Mouse (Mus musculus) midbrain, embryonic 13.5 days (tissue): ENCODE measurements around the gene Prkd1. TPM values are rescaled to one million over a fixed set of nuclear protein-coding genes. Genes with fewer than 3 reads are reported as not detected.
"Not testable (repeated sequence)": the region's sequence is repeated elsewhere in the genome, so short reads cannot be mapped to it uniquely, and the experiment has no call there.

Experiments used
- ATAC-seq: fragments of 200-750 bp; cut with Nextera tagmentation; 2 replicates; pipeline ENCODE4 v1.8.0; 2017; ENCODE audit warnings: mild to moderate bottlenecking, moderate TSS enrichment, moderate library complexity
- H3K27ac ChIP-seq: fragments of 300-500 bp; sonication (generic); 2 replicates; pipeline ENCODE4 v1.5.1; 2015; ENCODE audit warnings: inconsistent platforms, mild to moderate bottlenecking, moderate library complexity
- H3K27me3 ChIP-seq: fragments of 300-500 bp; sonication (generic); 2 replicates; pipeline ENCODE4 v1.6.1; 2015; ENCODE audit warnings: mild to moderate bottlenecking, inconsistent platforms
- H3K36me3 ChIP-seq: fragments of 300-500 bp; sonication (generic); 2 replicates; pipeline ENCODE4 v1.6.1; 2015; ENCODE audit warnings: mild to moderate bottlenecking, inconsistent platforms
- H3K4me1 ChIP-seq: fragments of 300-500 bp; sonication (generic); replicated peaks from 2 replicates; pipeline ENCODE4 v1.6.1; 2015; ENCODE audit warnings: inconsistent platforms
- H3K4me2 ChIP-seq: fragments of 300-500 bp; sonication (generic); replicated peaks from 2 replicates; pipeline ENCODE4 v1.6.1; 2015; ENCODE audit warnings: moderate library complexity, mild to moderate bottlenecking, inconsistent platforms
- H3K4me3 ChIP-seq: fragments of 300-500 bp; sonication (generic); replicated peaks from 2 replicates; pipeline ENCODE4 v1.5.1; 2015; ENCODE audit warnings: mild to moderate bottlenecking, inconsistent platforms
- H3K9ac ChIP-seq: fragments of 300-500 bp; sonication (generic); replicated peaks from 2 replicates; pipeline ENCODE4 v1.6.1; 2015; ENCODE audit warnings: mild to moderate bottlenecking, inconsistent platforms
- H3K9me3 ChIP-seq: fragments of 300-500 bp; sonication (generic); 2 replicates; pipeline ENCODE4 v1.6.1; 2016; ENCODE audit warnings: mild to moderate bottlenecking, inconsistent platforms
- WGBS: fragments of 180-500 bp; shearing (Covaris S2); methylation state at CpG from one replicate; pipeline ENCODE4 v1.1.7; 2015; 5-methylcytosine and 5-hydroxymethylcytosine counted together
- polyA plus RNA-seq: library from polyadenylated mRNA; unstranded; fragments of >200 nt; fragmentation: Nextera tagmentation; extraction: Ambion mirVana; gene quantifications from 2 replicates; pipeline ENCODE4 v1.2.1, GENCODE M21; 2015

Prkd1 gene
- 2.3 and 2.5 TPM in 2 replicates for polyA plus RNA-seq

DNA sequence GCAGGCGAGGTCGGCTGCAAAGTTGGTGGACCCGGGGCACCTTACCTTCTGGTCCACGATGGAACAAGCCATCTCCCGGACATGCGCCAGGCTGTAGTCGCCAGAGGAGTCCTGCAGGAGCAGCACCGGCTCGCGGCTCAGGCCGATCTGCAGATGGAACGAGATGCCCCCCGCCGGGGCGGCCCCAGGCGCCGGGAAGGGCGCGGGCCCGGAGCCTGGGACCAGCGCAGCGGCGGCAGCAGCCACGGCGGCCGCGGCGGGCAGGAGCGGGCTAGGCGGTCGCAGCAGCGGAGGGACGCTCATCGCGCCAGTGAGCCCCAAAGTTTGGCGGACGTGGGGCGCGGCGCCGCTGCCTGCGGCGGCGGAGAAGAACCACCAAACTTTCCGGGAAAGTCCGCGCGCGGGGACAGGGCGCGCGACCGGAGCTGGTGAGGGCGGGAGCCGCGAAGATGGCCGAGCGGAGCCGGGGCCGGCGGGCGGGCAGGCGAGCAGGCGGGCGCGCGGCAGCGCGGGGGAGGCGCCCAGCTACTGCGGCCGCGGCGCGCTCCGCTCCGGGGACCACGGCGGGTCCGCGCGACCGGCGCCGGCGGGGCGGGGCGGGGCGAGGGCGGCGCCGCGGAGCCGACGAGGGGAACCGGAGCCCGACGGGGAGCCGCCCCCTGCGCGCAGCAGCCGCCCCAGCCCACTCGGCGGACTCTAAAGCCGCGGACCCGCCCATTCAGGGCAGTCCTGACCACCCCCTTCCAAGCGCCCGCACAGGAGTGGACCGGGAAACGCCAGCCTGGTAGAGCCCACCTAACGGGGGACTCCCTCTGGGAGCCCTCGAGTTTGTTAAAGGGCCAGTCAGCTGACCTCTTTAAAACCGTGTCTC, at the start of gene Prkd1:
Gene Prkd1 (minus strand): TSS at position 428 of the 871 bp plus-strand sequence.
- WGBS, result under 1% methylated on average over 100 of the region's 114 CpGs
- Histone ChIP-seq H3K9ac (peak within 1 kb of the TSS; percentile 74), H3K4me1 (peaks cover 16% of the 10 kb centered on the region), H3K27ac (no peak within 1 kb of the TSS), H3K4me2 (peak within 1 kb of the TSS; percentile 96), H3K9me3 (no peaks in the 10 kb centered on the region), H3K27me3 (peaks cover 23% of the 10 kb centered on the region; the same call in 1 of the 2 replicates), H3K36me3 (no peaks in the 10 kb centered on the region), H3K4me3 (peak within 1 kb of the TSS; percentile 89)
- ATAC-seq, result peak; percentile 94

DNA sequence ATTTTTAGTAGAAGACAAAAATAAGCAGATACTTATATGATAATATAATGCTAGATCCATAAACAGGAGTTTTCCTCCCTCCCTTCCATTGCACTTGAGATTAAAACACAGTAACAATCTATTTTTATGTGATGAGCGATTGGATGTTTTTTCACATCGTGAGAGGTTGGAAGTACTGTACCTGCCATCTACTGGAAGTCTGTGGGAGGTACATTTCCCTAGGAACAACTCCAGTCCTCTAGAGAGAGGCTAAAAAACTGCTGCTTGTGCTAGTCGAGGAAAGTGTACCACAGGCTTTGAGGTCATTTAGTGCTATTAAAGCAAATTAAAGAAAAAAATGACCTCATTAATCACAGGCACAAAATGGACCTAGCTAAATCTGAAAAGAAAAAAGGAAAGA, 48.6 kb upstream of the Prkd1 start:
- ATAC-seq, result 0 out of 2 replicates have a peak, but pooled peaks have one; percentile 67
- 26% methylated on average over 3 of the region's 3 CpGs for WGBS
- no peak overlapping the region for H3K9ac ChIP-seq
- H3K27ac ChIP-seq, result no peak overlapping the region
- no peaks in the 10 kb centered on the region for H3K36me3 ChIP-seq
- no peak overlapping the region for H3K4me2 ChIP-seq
- H3K4me3 ChIP-seq, result no peak overlapping the region
- H3K27me3 ChIP-seq, result no peaks in the 10 kb centered on the region
- H3K4me1 ChIP-seq, result peaks cover 4% of the 10 kb centered on the region; the same call in 1 of the 2 replicates
- no peaks in the 10 kb centered on the region for H3K9me3 ChIP-seq

DNA sequence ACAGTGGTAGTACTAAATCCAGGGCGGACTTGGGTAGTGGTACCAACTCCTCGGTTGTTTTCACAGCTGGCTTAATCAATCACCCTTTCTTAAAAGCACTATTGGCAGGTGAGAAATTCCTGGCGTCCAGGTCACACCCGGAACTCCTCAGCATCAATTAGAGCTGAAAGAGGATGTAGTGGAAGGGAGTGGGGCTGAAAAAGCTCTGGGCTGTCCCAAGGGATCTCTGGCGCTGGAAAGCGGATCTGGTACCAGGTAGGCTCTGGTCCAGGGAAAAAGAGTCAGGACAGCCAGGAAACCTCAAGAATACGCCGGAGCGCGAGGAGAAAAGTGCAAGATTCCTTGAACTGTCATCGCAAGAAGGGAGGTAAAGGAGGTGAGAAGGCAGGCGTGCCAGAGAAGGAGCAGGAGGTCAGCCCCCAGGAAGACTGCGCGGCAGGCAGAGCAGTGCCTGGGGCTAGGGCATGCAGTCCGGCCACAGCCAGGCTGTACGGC, 675 bp downstream of the Prkd1 start:
- Histone ChIP-seq H3K27ac (no peak overlapping the region), H3K9ac (peak overlapping the region; percentile 74), H3K4me1 (peaks cover 16% of the 10 kb centered on the region), H3K9me3 (no peaks in the 10 kb centered on the region), H3K4me3 (peak overlapping the region; percentile 89), H3K36me3 (no peaks in the 10 kb centered on the region), H3K27me3 (peaks cover 23% of the 10 kb centered on the region; the same call in 1 of the 2 replicates), H3K4me2 (peak overlapping the region; percentile 96)
- 0 out of 2 replicates have a peak, but pooled peaks have one; percentile 11 for ATAC-seq
- 2% methylated on average over 16 of the region's 16 CpGs for WGBS

DNA sequence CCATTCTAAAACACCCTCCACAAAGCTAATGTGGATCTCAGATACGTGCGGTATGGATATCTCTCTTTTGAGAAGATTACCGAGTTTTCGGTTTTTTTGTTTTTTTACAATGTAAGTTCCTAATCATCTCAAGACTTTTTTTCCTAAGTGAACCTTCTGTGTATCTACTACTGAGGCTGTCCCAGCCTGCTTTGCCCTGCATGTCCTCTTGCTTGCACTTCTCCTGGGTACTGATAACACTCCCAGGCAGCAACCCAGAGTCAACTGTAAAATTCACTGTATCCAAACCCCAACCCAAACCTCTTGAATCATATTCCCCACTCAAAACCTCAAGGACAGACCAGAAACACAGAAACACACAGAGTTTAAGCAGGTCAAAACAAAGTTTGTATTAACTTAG, 2.0 kb downstream of the Prkd1 start:
- Histone ChIP-seq H3K9me3 (no peaks in the 10 kb centered on the region), H3K27ac (no peak overlapping the region), H3K4me1 (peaks cover 16% of the 10 kb centered on the region), H3K4me2 (no peak overlapping the region), H3K9ac (no peak overlapping the region), H3K27me3 (peaks cover 23% of the 10 kb centered on the region; the same call in 1 of the 2 replicates), H3K4me3 (no peak overlapping the region), H3K36me3 (no peaks in the 10 kb centered on the region)
- WGBS, result 95% methylated on average over 4 of the region's 4 CpGs
- no peak for ATAC-seq

DNA sequence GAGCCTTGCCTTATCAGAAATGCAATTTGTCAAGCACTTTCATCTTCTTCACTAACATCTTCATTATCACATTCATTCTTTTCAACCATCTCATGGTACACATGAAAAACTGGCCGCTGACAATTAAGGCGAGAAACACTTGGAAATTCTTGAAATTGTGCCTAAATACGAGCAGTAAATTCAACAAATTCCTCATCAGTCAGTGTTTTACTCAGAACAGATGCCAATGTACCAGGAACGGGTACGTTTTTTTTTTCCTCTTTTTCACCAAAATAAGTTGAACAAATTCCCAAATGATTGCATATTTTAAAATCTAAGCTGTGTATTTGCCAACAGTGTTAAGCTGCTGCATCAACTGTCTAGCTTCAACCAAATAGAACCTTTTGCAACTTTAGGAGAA, 6.2 kb downstream of the Prkd1 start:
- WGBS, result 88% methylated on average over 5 of the region's 5 CpGs
- no peak overlapping the region for H3K4me3 ChIP-seq
- H3K4me2 ChIP-seq, result no peak overlapping the region
- no peaks in the 10 kb centered on the region for H3K9me3 ChIP-seq
- H3K9ac ChIP-seq, result no peak overlapping the region
- peaks cover 4% of the 10 kb centered on the region; the same call in 1 of the 2 replicates for H3K4me1 ChIP-seq
- no peaks in the 10 kb centered on the region for H3K36me3 ChIP-seq
- H3K27ac ChIP-seq, result no peak overlapping the region
- peaks cover 8% of the 10 kb centered on the region; the same call in 1 of the 2 replicates for H3K27me3 ChIP-seq
- no peak for ATAC-seq

DNA sequence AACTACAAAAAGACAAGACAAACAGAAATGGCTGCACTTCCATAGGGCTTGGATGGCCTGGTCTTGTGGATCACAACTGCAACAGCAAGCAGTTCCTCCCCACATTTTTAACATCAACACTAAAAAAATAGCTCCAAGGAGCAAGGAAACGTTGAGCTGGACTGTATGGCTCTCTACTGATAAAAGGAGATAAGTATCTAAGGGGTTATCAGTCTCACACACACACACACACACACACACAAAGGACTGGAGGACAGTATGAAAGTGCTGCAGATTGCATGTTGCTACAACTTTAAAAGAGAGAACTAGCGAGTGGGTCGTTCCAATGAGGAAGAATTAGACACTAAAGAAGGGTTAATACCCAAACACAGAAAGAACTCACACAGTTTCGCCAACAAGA, 8.7 kb downstream of the Prkd1 start:
- Histone ChIP-seq H3K9ac (no peak overlapping the region), H3K27me3 (no peaks in the 10 kb centered on the region), H3K27ac (no peak overlapping the region), H3K36me3 (no peaks in the 10 kb centered on the region), H3K4me2 (no peak overlapping the region), H3K9me3 (no peaks in the 10 kb centered on the region), H3K4me1 (no peaks in the 10 kb centered on the region), H3K4me3 (no peak overlapping the region)
- WGBS, result 86% methylated on average over 4 of the region's 4 CpGs
- ATAC-seq, result no peak

DNA sequence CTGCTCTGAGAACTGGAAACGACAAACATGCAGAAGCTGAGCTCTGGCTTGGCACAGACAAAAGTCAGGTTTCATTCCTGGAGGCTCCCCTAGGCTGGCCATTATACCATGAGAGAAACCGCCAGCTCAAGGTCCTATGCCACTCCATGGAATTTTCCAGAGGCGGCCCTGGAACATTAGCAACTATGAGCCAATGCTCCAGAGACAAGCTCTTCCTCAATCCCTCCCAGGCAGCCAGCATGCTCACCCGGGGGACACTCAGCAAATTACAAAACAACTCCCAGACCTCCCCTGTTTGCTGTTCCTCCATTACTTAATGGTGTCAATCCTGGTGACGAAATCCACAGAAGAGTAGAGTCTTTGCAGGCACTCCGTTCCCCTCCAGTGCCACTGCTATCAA, 14.5 kb downstream of the Prkd1 start:
- no peak overlapping the region for H3K4me3 ChIP-seq
- no peak for ATAC-seq
- WGBS, result 83% methylated on average over 6 of the region's 6 CpGs
- H3K27me3 ChIP-seq, result no peaks in the 10 kb centered on the region
- no peak overlapping the region for H3K9ac ChIP-seq
- no peaks in the 10 kb centered on the region for H3K9me3 ChIP-seq
- H3K4me1 ChIP-seq, result no peaks in the 10 kb centered on the region
- H3K27ac ChIP-seq, result no peak overlapping the region
- no peak overlapping the region for H3K4me2 ChIP-seq
- H3K36me3 ChIP-seq, result no peaks in the 10 kb centered on the region

DNA sequence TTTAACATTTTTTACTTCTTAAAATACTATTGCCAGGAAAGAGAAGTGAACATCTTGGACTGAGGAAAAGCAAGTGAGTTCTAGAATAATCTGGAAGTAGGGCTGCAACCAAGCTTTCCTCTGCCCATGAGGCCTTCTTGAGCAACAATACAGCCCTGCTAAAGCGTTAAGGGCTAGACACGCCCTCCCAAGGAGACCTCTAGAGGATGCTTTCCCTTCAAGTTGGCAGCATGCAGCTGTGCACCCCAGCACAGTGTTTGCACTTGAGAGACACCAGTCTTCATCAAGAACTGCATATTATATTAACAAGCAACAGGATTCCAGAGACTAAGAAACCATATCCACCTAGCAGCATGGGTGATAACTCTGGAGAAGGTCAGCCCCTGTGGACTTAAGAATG, 22.8 kb downstream of the Prkd1 start:
- not testable (repeated sequence) for H3K27me3 ChIP-seq, H3K36me3 ChIP-seq, H3K4me3 ChIP-seq, H3K9ac ChIP-seq, H3K27ac ChIP-seq, H3K4me1 ChIP-seq, H3K4me2 ChIP-seq, ATAC-seq, H3K9me3 ChIP-seq
- WGBS, result 53% methylated on average over 2 of the region's 2 CpGs

DNA sequence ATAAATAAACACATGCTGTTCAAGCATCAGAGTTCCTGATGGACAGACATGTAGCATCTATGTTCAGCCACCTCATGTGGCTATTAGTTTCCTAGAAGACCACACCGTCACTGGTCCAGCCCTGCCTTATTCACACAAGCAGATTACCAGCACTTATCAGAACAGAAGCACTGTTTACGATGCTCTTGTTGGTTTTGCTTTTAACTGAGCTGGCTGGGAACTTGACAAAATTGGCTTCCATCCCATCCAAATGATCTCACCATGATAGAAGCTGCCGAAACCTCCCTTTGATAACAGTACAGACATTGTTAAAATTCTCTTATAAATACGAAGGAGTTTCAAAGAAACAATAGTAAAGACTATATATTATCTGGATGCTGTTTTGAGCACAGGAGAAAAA, 24.7 kb downstream of the Prkd1 start:
- Histone ChIP-seq H3K27ac (no peak overlapping the region), H3K4me1 (no peaks in the 10 kb centered on the region), H3K9me3 (no peaks in the 10 kb centered on the region), H3K27me3 (no peaks in the 10 kb centered on the region), H3K4me3 (no peak overlapping the region), H3K36me3 (no peaks in the 10 kb centered on the region), H3K4me2 (no peak overlapping the region), H3K9ac (no peak overlapping the region)
- ATAC-seq, result no peak
- 67% methylated on average over 4 of the region's 4 CpGs for WGBS

DNA sequence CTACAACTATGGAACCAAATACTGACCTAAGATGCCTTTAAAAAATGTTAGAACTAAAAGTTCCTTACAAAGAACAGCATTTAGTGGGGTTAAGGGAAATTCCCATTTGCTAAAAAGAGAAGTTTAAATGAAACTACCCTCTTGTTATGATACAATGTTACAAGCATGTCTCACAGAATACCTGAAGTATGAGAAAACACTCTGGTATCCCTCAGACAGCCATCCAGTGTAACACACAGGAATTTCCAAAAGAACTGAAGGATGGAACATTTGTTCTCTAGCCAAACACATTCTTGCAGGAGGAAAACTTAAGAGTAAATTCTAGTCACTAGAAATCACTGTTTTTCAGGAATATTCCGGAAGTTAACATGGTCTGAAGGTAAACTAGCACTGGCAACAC, 33.0 kb downstream of the Prkd1 start:
- no peaks in the 10 kb centered on the region for H3K27me3 ChIP-seq
- 87% methylated on average over 1 of the region's 1 CpGs for whole genome bisulfite sequencing
- H3K27ac ChIP-seq, result no peak overlapping the region
- H3K9ac ChIP-seq, result no peak overlapping the region
- no peak overlapping the region for H3K4me3 ChIP-seq
- H3K4me1 ChIP-seq, result no peaks in the 10 kb centered on the region
- no peaks in the 10 kb centered on the region for H3K36me3 ChIP-seq
- H3K9me3 ChIP-seq, result no peaks in the 10 kb centered on the region
- ATAC-seq, result no peak
- H3K4me2 ChIP-seq, result no peak overlapping the region

DNA sequence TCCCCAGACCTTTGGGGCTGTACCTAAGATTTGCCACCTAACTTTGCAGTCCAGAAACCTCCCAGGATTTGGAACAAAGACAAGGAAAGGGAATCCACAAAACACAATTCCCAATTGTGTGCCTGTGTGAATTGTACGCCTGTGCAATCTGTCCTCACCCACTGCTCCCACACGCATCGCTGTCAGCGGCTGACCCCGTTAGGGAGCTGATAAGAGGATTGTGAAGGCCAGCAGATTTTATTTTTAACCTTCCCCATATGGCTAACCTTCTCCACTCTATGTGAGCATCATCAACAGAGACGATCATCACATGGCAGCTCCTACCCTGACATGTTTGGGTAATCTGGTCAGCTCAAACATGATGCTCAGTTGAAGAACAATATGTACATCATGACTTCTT, 34.6 kb downstream of the Prkd1 start:
- H3K27me3 ChIP-seq, result no peaks in the 10 kb centered on the region
- no peak overlapping the region for H3K4me3 ChIP-seq
- WGBS, result 65% methylated on average over 6 of the region's 6 CpGs
- ATAC-seq, result no peak
- no peaks in the 10 kb centered on the region for H3K9me3 ChIP-seq
- no peak overlapping the region for H3K4me2 ChIP-seq
- no peaks in the 10 kb centered on the region for H3K36me3 ChIP-seq
- H3K4me1 ChIP-seq, result no peaks in the 10 kb centered on the region
- no peak overlapping the region for H3K27ac ChIP-seq
- H3K9ac ChIP-seq, result no peak overlapping the region

DNA sequence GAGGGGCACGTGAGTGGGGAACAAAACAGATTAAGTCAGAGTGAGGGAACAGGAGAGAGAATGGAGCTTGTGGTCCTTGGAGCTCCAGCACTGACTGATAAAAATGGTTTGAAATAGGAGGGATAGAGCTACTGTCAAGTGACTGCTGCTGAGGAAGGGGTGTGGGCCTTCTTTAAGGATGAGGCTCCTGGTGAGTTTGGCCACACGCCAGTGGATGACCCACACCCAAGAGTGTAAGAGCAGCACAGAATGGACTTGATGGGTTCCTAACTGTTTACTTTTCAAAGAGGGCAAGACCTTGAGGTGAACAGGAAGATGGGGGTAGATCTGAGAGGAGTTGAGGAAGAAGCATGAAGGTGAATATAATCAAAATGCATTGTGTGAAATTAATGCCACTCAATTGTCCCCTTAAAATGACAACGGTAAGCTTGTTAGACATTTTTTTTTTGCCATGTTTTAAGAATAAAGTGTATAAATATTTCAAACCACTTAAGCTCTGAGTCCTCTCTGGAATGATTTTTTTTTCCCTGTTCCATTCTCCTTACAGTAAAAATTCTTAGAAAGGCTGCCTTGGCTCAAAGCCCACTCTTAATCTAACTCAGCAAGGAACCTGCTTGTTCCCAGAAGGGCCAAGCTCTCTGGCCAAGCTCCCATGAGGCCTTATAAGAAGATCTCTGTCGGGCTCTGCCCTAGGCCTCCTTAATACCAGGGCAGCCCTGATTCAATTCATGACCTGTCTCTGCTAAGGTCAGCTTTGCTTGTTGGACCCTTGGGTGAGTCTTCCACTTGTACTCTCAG, 42.0 kb downstream of the Prkd1 start:
- Histone ChIP-seq H3K27me3 (no peaks in the 10 kb centered on the region), H3K9me3 (no peaks in the 10 kb centered on the region), H3K36me3 (no peaks in the 10 kb centered on the region), H3K9ac (no peak overlapping the region), H3K4me2 (no peak overlapping the region), H3K27ac (no peak overlapping the region), H3K4me1 (no peaks in the 10 kb centered on the region), H3K4me3 (no peak overlapping the region)
- no peak for ATAC-seq
- 85% methylated on average over 4 of the region's 4 CpGs for WGBS
